Mouse (Mus musculus): ENCODE measurements at regions not wholly inside any gene's neighbourhood (a gene's known extent, or its start where the extent isn't known, plus 50 kb on each side); places are given as distances from the start of the nearest gene placed in this dataset.

DNA sequence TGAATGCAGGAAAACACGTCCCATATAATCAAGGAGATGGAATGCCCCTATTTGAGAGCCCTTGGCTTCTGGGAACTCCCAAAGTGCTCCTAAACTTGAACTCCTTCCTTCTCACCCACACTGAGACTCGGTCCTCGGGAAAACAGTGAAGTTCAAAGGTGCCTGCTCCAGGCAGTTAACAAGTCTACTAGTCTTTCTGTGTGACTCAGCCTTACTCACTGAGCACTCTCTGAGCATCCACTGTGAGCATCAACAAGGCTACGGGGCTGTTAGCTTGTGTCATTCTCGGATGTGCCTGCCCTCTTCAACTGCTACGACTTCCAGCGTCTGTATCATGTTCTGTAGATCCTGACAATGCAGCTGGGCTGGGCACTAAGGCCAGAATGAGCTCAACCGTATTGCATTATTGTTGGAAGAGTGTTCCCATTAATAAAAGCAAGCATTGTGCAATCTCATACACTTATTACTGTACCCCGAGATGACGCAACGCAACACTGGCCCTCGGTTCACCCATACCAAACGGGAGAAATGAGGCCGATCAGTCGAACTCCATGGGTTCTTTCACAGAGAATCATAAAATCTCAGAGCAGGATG is 96.1 kb upstream of the Egr2 start:
- no peak for DNase-seq (ENCODE audit: low spot score)

DNA sequence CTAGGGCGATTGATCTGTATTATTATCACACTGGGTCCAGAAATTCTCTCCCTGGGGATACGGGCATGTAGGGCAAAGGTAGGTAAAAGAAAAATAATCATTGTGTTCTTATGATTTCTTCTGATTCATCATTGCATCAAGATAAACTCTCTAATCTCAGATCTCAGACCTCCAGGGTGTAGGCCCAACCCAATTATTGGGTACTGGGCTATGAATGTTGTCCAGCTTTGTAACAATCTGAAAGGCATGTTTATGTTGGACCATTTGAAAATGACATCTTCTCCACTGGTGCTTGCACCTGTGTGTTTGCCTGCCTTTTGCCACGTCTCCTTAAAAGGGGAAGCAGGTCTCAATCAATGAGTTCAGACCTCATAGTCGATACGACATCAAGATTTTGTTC is 95.4 kb upstream of the Egr2 start:
- no peak for DNase-seq (ENCODE audit: low spot score)

DNA sequence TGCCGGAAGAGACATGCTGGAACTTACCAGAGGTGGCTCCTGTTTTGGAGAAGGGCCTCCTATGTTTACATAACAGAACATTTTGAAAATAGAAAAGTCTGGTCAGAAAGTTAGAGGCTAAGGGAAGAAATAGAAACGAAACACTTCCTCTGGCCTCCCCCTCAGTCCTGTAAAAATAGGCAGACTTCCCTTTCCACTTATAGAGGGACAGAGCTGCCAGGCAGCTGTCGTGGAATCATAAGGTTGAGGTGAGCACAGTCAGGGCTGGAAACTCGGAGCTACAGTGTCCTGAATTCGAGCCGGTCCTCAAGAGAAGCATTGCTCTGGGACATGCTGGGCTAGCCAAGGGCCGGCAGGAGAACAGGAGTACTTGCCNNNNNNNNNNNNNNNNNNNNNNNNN is 94.0 kb upstream of the Egr2 start:
- DNase-seq (ENCODE audit: low spot score): no peak

DNA sequence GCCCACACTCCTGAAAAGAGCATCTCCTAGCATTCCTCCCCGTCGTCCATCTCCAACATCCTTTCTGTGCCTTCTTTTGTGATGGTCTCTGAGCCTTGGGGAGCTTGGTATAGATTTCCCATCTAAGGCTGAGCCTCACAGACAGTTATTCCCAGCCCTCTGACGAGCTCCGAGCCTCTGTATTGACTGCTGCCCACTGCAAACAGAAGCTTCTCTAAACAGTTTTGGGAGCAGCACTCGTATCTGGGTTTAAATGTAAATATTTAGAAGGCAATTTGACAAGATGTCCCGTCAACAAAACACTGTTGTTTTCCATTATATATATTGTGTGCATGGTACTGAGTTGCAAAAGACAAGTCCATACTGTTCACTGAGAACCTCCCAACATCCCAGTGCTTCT is 86.4 kb upstream of the Egr2 start:
- DNase-seq (ENCODE audit: low spot score): no peak

DNA sequence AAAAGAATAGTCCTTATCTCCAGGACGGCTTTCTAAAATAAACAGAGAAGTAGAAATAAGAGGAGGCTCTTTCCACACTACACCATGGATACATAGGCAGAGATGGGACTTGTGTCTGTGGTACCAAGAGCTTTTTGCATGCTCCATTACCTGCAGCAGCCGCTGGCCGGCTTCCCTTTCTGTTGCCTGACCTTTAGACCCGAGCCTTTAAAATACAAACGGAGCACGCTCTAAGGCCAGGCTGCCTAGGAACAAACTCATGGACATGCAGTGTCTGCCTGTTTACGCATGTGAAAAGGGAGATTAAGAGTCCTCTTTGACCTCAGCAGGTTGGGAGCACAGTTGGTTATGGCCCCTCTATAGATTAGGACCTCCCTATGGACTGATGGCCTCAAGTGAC is 81.1 kb upstream of the Egr2 start:
- no peak for DNase-seq (ENCODE audit: low spot score)

DNA sequence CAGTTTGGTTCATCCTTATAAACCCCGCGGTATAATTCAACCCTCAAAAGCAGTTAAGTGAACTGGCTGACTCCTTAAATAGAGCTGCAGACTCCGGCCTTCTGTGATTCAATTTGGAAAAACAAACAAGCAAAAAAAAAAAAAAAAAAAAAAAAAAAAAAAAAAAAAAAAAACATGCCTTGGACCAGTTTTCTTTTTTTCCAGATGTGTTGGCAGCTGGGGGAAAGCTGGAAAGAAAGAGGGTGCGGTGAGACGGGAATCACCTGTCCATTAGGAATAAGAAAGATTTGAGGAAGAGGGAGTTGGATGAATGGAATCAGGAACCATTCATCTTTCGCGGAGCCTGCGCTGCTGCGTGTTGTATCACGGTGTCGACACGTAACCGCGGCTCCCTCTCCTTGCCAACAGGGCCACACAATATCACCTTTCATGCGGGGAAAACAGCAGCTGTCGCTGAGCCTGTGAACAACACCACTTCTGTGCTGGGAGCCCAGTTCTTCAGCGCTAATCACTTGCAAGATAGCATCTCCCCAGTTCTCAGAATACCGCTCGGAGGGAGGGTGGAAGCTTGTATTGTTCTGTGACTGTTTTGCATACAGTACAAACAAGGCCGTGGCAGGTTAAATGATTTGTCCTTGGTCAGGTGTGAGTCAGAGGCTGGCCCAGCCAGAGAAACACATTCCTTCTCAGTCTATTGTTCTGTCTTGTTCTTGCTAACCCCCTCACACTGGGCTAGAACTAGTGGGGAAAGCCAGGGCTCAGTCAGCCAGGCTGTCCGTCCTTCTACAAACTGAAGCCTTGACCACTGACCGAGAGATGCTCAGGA is 76.6 kb upstream of the Egr2 start:
- no peak for DNase-seq (ENCODE audit: low spot score)

DNA sequence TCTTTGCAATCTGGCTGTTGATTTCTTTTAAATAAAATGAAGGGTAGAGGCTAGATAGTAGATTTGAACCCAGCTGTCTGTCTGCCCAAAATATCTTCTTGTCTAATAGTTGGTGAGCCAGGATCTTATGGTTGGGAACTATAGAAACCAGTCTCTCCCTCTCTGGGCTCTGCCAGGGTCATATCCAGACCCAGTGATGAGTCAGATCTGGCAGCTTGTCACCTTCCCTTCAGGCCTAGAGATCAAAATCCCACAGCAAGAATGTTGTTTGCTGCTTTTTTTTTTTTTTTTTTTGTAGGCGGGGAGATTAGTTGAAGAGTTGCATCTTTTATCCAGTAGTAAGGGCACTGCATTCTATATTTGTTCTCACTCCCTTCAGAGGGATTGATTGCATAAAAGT is 74.0 kb upstream of the Egr2 start:
- DNase-seq (ENCODE audit: low spot score): no peak

DNA sequence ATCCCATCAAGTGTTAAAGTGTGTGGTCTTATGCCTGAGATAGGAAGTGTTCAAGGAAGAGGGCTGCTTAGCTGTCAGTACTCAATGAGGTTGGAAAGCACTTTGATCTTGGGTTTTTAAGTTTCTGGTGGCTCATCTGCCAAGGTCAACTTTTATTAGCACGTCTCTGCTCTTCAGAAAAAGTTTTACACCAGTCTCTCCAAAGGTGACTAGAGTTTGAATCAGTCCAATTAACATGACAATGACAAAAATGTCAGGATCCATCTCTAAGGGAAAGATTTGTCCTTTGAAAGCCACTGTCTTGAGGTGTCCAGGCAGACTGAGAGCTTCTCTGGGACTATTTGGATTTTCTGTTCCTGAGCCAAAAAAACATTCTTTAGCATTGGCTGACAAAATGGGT is 73.4 kb upstream of the Egr2 start:
- DNase-seq (ENCODE audit: low spot score): no peak

DNA sequence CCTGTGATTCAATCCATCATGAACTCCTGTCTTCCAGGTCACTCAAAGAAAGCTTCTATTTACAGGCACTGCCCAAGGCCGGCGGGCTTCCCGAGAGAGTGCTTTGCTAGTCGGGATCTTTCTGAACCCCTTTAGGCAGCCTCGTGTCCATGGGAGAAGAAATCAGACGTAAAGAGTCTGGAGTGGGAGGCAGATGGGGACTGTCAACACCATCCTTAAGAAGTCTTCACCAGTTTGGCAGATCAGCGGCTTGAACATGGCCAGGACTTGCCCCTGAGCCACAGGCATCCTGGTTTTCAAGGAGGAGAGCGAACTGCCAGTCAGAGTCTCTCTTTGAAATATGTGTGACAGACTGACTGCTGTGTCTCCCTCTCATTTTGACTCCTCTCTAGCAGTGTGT is 66.6 kb upstream of the Egr2 start:
- DNase-seq (ENCODE audit: low spot score): no peak

DNA sequence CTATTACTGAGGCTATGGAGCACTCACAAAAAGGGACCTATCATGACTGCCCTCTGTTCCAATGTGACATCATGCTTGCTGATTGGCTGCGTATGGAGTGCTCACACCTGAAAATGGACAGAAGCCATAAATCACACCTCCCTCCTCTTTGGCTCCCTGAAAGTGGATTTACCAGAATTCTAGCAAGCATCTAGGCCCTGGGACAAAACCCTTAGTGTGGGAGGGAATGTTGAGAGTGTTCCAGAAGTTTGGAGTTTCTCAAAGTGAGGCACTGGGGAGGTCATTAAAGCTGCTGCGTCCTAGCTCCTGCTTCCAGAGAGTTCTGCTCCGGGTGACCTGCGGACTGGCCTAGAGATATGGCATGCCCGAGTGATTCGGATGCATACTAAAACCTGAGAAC is 62.3 kb upstream of the Egr2 start:
- DNase-seq (ENCODE audit: low spot score): no peak

DNA sequence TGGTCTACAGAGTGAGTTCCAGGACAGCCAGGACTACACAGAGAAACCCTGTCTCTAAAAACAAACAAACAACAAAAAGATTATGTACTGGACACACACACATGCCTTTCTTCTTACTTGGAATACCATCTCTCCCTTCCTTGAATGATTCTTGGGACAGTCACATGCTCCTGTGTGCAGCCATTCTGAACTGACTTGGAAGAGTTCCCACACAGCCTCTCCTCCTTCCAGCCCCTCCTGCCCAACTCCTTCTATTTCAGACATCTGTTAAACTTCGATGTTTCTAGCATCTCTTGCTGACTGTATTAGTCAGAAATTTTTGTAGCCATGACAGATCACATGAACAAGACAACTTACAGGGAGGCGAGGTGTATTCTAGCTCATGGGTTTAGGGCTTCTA is 60.9 kb upstream of the Egr2 start:
- DNase-seq (ENCODE audit: low spot score): no peak

DNA sequence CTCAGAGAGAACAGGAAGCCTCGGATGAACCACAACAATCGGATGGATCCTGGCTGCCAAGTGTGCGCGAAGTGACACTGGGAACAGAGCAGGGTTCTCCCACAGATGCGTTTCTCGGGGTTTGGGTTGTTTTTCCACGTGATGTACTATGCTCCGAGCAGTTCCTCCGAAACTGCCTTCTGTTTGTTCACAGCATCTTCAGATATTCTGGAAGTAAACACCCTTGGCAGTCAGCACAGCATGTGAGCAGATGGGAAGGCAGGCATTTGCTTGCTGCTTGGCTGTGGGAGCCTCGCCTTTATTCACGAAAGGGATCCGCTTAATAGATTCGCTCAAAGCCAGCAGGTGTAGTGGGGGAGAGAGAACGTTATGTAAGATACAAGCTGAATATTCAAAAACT is 53.0 kb upstream of the Egr2 start:
- DNase-seq (ENCODE audit: low spot score): no peak

DNA sequence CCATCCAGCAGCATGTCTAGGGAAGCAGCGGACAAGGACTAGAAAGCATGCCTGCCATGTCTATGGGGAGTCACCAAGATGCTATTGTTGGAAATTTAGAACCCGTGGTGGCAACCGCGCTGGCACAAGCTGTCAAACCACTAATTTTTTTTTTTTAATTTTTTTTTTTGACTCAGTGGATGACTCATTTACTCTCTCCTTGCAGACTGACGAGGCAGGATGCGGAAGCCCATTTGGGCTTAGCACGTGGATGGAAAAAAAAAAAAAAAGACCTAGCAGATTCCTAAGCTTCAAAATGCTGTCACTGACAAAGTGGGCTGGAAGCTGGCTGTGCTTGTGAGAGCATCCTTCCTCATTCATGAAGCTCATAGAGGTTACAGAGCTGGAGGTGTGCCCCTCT is 51.9 kb upstream of the Egr2 start:
- DNase-seq (ENCODE audit: low spot score): no peak

DNA sequence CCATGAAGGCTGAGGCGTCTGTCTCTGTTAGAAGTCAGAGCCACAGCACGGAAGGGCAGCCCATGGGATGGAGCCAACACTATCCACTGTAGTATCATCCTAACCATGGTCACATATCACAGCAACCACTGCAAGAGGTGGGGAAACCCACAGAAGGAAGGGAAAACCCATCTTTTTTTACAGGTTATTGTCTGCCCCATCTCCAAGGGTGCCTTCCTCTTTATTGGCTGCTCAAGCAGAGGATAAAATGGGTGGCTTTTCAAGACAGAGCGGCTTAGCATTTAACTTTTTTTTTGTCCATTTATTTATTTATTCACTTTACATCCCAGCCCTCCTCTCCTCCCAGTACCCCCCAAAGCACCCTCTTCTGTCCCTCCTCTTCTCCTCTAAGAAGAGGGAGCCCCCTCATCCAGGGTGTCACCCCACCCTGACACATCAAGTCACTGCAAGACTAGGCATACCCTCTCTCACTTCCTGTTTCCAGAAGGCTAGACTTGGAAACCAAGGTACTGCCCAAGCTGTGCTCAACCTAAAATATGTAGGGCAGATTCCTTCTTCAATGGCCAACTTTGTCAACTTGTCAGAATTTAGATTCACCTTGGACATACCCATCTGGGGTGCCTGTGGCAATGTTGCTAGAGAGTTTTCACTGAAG is 51.1 kb upstream of the Egr2 start:
- no peak for DNase-seq (ENCODE audit: low spot score)
